Mouse (Mus musculus): Measurements from ENCODE around the gene 2700097O09Rik. TPM values are rescaled to one million over a fixed set of nuclear protein-coding genes. Genes with fewer than 3 reads are reported as not detected.

The 2700097O09Rik gene
- polyA plus RNA-seq, 1 experiment from 2014 or later = 45.4 TPM

DNA sequence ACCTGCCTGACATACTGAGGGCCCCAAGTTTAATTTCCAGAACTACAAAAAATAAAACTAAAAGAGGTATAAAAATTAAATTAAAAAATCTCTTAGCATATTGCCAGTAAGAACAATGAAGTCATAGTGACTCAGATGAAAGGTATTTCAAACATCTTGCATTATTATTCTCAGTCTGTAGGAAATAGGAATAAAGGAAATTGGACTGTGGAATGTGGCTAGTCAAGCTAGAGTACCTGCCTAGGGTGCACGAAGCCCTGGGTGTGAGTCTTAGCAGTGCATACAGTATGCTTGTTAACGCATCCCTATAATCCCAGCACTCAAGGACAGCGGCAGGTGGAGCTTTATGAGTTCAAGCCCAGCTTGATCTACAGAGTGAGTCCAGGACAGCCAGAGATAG, 83.9 kb downstream of the 2700097O09Rik start:
- WGBS = 73% methylated on average over 3 of the region's 3 CpGs
- H3K36me3 ChIP-seq = no peaks in the 10 kb centered on the region
- DNase-seq (ENCODE audit: low spot score) = no peak
- H3K27ac ChIP-seq = no peak overlapping the region
- no peaks in the 10 kb centered on the region for H3K9me3 ChIP-seq (replicated peaks)
- H3K4me1 ChIP-seq = peaks cover 3% of the 10 kb centered on the region; the same call in 1 of the 2 replicates
- H3K27me3 ChIP-seq (ENCODE audit: low read depth, poor library complexity, severe bottlenecking) = no peaks in the 10 kb centered on the region
- H3K4me3 ChIP-seq = no peak overlapping the region

Other genes starting within 250 kb of the 2700097O09Rik start
- 149 and 151 TPM in 2 replicates for gene Cfl2, start 217.2 kb downstream of the 2700097O09Rik start, polyA plus RNA-seq (2016; fragmentation: Nextera tagmentation; extraction: Ambion mirVana)
- gene Gm20403, start 93.6 kb downstream of the 2700097O09Rik start, polyA plus RNA-seq (2016; fragmentation: Nextera tagmentation; extraction: Ambion mirVana) = not detected in 2 replicates
- gene Baz1a, start 65.8 kb downstream of the 2700097O09Rik start, polyA plus RNA-seq (2016; fragmentation: Nextera tagmentation; extraction: Ambion mirVana) = 31.6 and 36.1 TPM in 2 replicates
- 123 and 150 TPM in 2 replicates for gene Srp54a, start 152 bp upstream of the 2700097O09Rik start, polyA plus RNA-seq (2016; fragmentation: Nextera tagmentation; extraction: Ambion mirVana)
- gene Fam177a, start 44.4 kb upstream of the 2700097O09Rik start, polyA plus RNA-seq (2016; fragmentation: Nextera tagmentation; extraction: Ambion mirVana) = 6.8 and 11.2 TPM in 2 replicates
- 39.9 and 47.9 TPM in 2 replicates for gene Srp54b, start 75.0 kb upstream of the 2700097O09Rik start, polyA plus RNA-seq (2016; fragmentation: Nextera tagmentation; extraction: Ambion mirVana)
- 2.7 and 3.4 TPM in 2 replicates for gene 1700047I17Rik2, start 119.5 kb upstream of the 2700097O09Rik start, polyA plus RNA-seq (2016; fragmentation: Nextera tagmentation; extraction: Ambion mirVana)
- 45.8 and 54.1 TPM in 2 replicates for gene Srp54c, start 150.1 kb upstream of the 2700097O09Rik start, polyA plus RNA-seq (2016; fragmentation: Nextera tagmentation; extraction: Ambion mirVana)
- gene 1110008L16Rik, start 219.5 kb upstream of the 2700097O09Rik start, polyA plus RNA-seq (2016; fragmentation: Nextera tagmentation; extraction: Ambion mirVana) = 20.9 and 22.2 TPM in 2 replicates
- gene Ppp2r3c, start 222.9 kb upstream of the 2700097O09Rik start, polyA plus RNA-seq (2016; fragmentation: Nextera tagmentation; extraction: Ambion mirVana) = 19.6 and 23.3 TPM in 2 replicates